In the genomic region with DNA sequence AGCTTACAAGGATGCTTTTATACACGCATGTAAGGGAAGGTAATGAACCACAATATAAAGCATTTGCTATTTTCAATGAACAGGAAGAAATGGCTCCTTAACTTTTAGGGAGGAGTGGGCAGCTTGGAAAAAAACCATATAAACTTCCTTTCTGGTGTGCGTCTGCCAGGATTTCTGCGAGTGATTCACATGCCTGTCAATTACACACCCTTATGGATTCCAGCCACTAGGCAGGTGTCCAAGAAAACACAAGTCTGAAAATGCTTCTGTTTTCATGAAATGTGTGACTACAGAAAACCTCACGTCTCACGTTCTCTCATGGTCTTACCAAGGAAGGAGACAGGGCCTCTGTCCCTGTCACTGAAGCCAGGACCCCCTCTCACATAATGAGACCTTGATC, we compare ENCODE assay signal across 13 mouse cellular contexts.
DNase-seq lines count a peak whose midpoint lies in the region; ATAC-seq and TF ChIP-seq lines count a peak whose summit lies in the region.
"Had no signal": no experiment of that assay in that cellular context is flagged by ENCODE, and none has a peak within 500 bp of the region (broad histone marks: within the 10 kb centered on the region; RNA-seq: fewer than 3 reads in every experiment).

No protein-coding gene starts in this region.

- DNase-seq in cerebellum, adult 9-11 months = peak; percentile 21
- no peak for DNase-seq in cerebellum, adult 11 months
- DNase-seq in layer of hippocampus, adult 11-12 months (ENCODE audit: low spot score) = peak; percentile 18
- DNase-seq in layer of hippocampus, postnatal 14 days (ENCODE audit: low spot score in 2 of 2) = no peak
- DNase-seq in adrenal gland, postnatal 25 days = peak; percentile 37
- DNase-seq in lung, postnatal 0 days (ENCODE audit: low spot score) = peak; percentile 31
- DNase-seq in hindbrain, embryonic 11.5 days (ENCODE audit: low spot score) = no peak

- TF ChIP-seq CTCF in lung, postnatal 0 days (IDR thresholded peaks at IDR 0.05) = no peak

- no peak overlapping the region for H3K9ac ChIP-seq in lung, postnatal 0 days (replicated peaks; ENCODE audit: low read depth)
- H3K9ac ChIP-seq in hindbrain, embryonic 11.5 days (ENCODE audit: low read depth, low read length) = no peak overlapping the region
- H3K9ac ChIP-seq: embryonic facial prominence, embryonic 13.5 days; heart, embryonic 15.5 days; lung, embryonic 15.5 days had no signal

- H3K9me3 ChIP-seq in lung, postnatal 0 days (ENCODE audit: low read length) = no peaks in the 10 kb centered on the region
- no peaks in the 10 kb centered on the region for H3K9me3 ChIP-seq in hindbrain, embryonic 11.5 days (ENCODE audit: control insufficient read depth, low read length)
- H3K9me3 ChIP-seq: embryonic facial prominence, embryonic 13.5 days; heart, embryonic 15.5 days; lung, embryonic 15.5 days had no signal

- no peak for ATAC-seq in lung, postnatal 0 days
- ATAC-seq in megakaryocyte-erythroid progenitor cell, adult 5-6 weeks (replicated peaks; ENCODE audit: low FRiP score, low TSS enrichment, poor library complexity, severe bottlenecking) = no peak
- ATAC-seq in hindbrain, embryonic 11.5 days (ENCODE audit: low FRiP score) = no peak
- ATAC-seq: activated CD4-positive, CD25-positive, alpha-beta regulatory T cell, adult 4 months had no signal

- H3K4me2 ChIP-seq in lung, postnatal 0 days (replicated peaks; ENCODE audit: low read depth, low read length) = no peak overlapping the region
- H3K4me2 ChIP-seq in hindbrain, embryonic 11.5 days (replicated peaks; ENCODE audit: low read depth, low read length) = no peak overlapping the region
- H3K4me2 ChIP-seq: embryonic facial prominence, embryonic 13.5 days; heart, embryonic 15.5 days; lung, embryonic 15.5 days had no signal

- 32% methylated on average over 5 of the region's 5 CpGs for WGBS in lung, postnatal 0 days
- WGBS in hindbrain, embryonic 11.5 days = 85% methylated on average over 5 of the region's 5 CpGs

- no peaks in the 10 kb centered on the region for H3K4me1 ChIP-seq in lung, postnatal 0 days (ENCODE audit: insufficient read depth, low read depth, low read length)
- no peaks in the 10 kb centered on the region; the same call in 1 of the 2 replicates for H3K4me1 ChIP-seq in hindbrain, embryonic 11.5 days (replicated peaks; ENCODE audit: control insufficient read depth, insufficient read depth, low read length)
- H3K4me1 ChIP-seq: heart, embryonic 15.5 days had no signal

- H3K36me3 ChIP-seq in lung, postnatal 0 days (ENCODE audit: insufficient read depth, low read length) = no peaks in the 10 kb centered on the region
- no peaks in the 10 kb centered on the region for H3K36me3 ChIP-seq in hindbrain, embryonic 11.5 days (ENCODE audit: control insufficient read depth, insufficient read depth, low read length)
- H3K36me3 ChIP-seq: embryonic facial prominence, embryonic 13.5 days; heart, embryonic 15.5 days; lung, embryonic 15.5 days had no signal

- TF ChIP-seq EP300 in lung, postnatal 0 days (IDR thresholded peaks at IDR 0.05) = no peak

- H3K27me3 ChIP-seq in lung, postnatal 0 days (replicated peaks; ENCODE audit: insufficient read depth, low read length) = no peaks in the 10 kb centered on the region; the same call in 1 of the 2 replicates
- H3K27me3 ChIP-seq in hindbrain, embryonic 11.5 days (ENCODE audit: control insufficient read depth, insufficient read depth, low read length) = no peaks in the 10 kb centered on the region
- H3K27me3 ChIP-seq: embryonic facial prominence, embryonic 13.5 days; heart, embryonic 15.5 days; lung, embryonic 15.5 days had no signal

- H3K27ac ChIP-seq in lung, postnatal 0 days (ENCODE audit: low read length) = no peak overlapping the region
- H3K27ac ChIP-seq in hindbrain, embryonic 11.5 days (ENCODE audit: low read depth, low read length) = no peak overlapping the region
- H3K27ac ChIP-seq: heart, embryonic 15.5 days; lung, embryonic 15.5 days; stomach, postnatal 0 days had no signal

- no peak overlapping the region for H3K4me3 ChIP-seq in lung, postnatal 0 days (ENCODE audit: low read depth, low read length)
- no peak overlapping the region for H3K4me3 ChIP-seq in hindbrain, embryonic 11.5 days (ENCODE audit: low read depth, low read length)
- H3K4me3 ChIP-seq: embryonic facial prominence, embryonic 13.5 days; heart, embryonic 15.5 days; lung, embryonic 15.5 days had no signal

Comparison
In these comparisons a context has a peak if more than half of its experiments do, and no peak if none do; other contexts are left out.
1. DNase-seq: peak in cerebellum, adult 9-11 months (single experiment), layer of hippocampus, adult 11-12 months (single experiment), adrenal gland, postnatal 25 days (single experiment) and lung, postnatal 0 days (single experiment); none in cerebellum, adult 11 months (single experiment), layer of hippocampus, postnatal 14 days (0 of 2) and hindbrain, embryonic 11.5 days (single experiment).